Mouse (Mus musculus): ENCODE results near the gene Tfam.

- TF ChIP-seq CTCF (IDR thresholded peaks at IDR 0.05; ENCODE audit: low read depth, low read length) (no peak), POLR2A (IDR thresholded peaks at IDR 0.05; ENCODE audit: extremely low read depth, insufficient read depth, low read length) (no peak)
These were observed 8.9 kb upstream of the Tfam start for GRCm38 (mm10) chr10:71246956-71247355.

Data from liver, adult 2 months (tissue).